20 mouse cellular contexts compared by ENCODE assay signal in the genomic region with DNA sequence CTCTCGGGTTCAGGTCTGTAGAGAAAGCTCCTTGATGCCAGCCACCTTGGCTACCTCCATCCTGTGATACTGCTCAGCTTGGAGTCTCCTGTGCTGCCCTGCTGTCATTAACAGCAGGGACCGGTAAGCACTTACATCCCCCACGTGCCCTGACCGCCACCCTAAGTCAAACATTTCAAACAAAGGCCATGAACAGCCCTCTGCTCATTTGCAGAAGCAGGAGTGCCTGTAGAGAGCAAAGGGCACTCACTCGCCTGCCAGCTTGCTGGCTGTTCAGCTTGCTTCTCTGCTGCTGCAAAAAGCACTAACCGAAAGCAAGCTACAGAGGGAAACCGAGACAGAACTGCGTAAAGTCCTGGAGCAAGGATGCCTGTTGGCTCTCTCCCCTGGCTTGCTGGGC.
DNase-seq lines count a peak whose midpoint lies in the region; ATAC-seq and TF ChIP-seq lines count a peak whose summit lies in the region.
"Had no signal": no experiment of that assay in that cellular context is flagged by ENCODE, and none has a peak within 500 bp of the region (broad histone marks: within the 10 kb centered on the region; RNA-seq: fewer than 3 reads in every experiment).

No protein-coding gene starts in this region.

- no peaks in the 10 kb centered on the region for H3K9me3 ChIP-seq in hindbrain, embryonic 13.5 days
- H3K9me3 ChIP-seq in hindbrain, embryonic 11.5 days (ENCODE audit: control insufficient read depth, low read length), result no peaks in the 10 kb centered on the region
- H3K9me3 ChIP-seq in midbrain, embryonic 10.5 days (replicated peaks), result no peaks in the 10 kb centered on the region
- no peaks in the 10 kb centered on the region for H3K9me3 ChIP-seq in midbrain, embryonic 14.5 days (ENCODE audit: control insufficient read depth, low read length)
- no peaks in the 10 kb centered on the region for H3K9me3 ChIP-seq in stomach, postnatal 0 days (ENCODE audit: control insufficient read depth, low read length)
- H3K9me3 ChIP-seq in forebrain, embryonic 10.5 days, result no peaks in the 10 kb centered on the region
- H3K9me3 ChIP-seq: heart, embryonic 15.5 days; hindbrain, embryonic 12.5 days; neural tube, embryonic 15.5 days had no signal

- H3K36me3 ChIP-seq in hindbrain, embryonic 13.5 days, result no peaks in the 10 kb centered on the region
- no peaks in the 10 kb centered on the region for H3K36me3 ChIP-seq in hindbrain, embryonic 11.5 days (ENCODE audit: control insufficient read depth, insufficient read depth, low read length)
- no peaks in the 10 kb centered on the region for H3K36me3 ChIP-seq in midbrain, embryonic 10.5 days
- no peaks in the 10 kb centered on the region for H3K36me3 ChIP-seq in midbrain, embryonic 14.5 days (ENCODE audit: control insufficient read depth, insufficient read depth, low read length)
- no peaks in the 10 kb centered on the region for H3K36me3 ChIP-seq in stomach, postnatal 0 days (ENCODE audit: control insufficient read depth, insufficient read depth, low read length)
- no peaks in the 10 kb centered on the region for H3K36me3 ChIP-seq in forebrain, embryonic 10.5 days (replicated peaks)
- H3K36me3 ChIP-seq: heart, embryonic 15.5 days; hindbrain, embryonic 12.5 days; neural tube, embryonic 15.5 days had no signal

- H3K4me1 ChIP-seq in hindbrain, embryonic 13.5 days (replicated peaks), result no peaks in the 10 kb centered on the region
- H3K4me1 ChIP-seq in hindbrain, embryonic 11.5 days (replicated peaks; ENCODE audit: control insufficient read depth, insufficient read depth, low read length), result no peaks in the 10 kb centered on the region
- peaks cover 9% of the 10 kb centered on the region; the same call in 1 of the 2 replicates for H3K4me1 ChIP-seq in midbrain, embryonic 10.5 days
- H3K4me1 ChIP-seq in midbrain, embryonic 14.5 days (ENCODE audit: control insufficient read depth, insufficient read depth, low read length), result no peaks in the 10 kb centered on the region
- no peaks in the 10 kb centered on the region for H3K4me1 ChIP-seq in stomach, postnatal 0 days (replicated peaks; ENCODE audit: control insufficient read depth, insufficient read depth)
- peaks cover 14% of the 10 kb centered on the region for H3K4me1 ChIP-seq in forebrain, embryonic 10.5 days
- H3K4me1 ChIP-seq: hindbrain, embryonic 12.5 days had no signal

- H3K9ac ChIP-seq in hindbrain, embryonic 13.5 days, result peak overlapping the region; percentile 35; the same call in 1 of the 2 replicates
- H3K9ac ChIP-seq in hindbrain, embryonic 11.5 days (ENCODE audit: low read depth, low read length), result no peak overlapping the region
- H3K9ac ChIP-seq in midbrain, embryonic 14.5 days (replicated peaks; ENCODE audit: low read length), result no peak overlapping the region
- no peak overlapping the region for H3K9ac ChIP-seq in stomach, postnatal 0 days (ENCODE audit: low read length)
- H3K9ac ChIP-seq: heart, embryonic 15.5 days; hindbrain, embryonic 12.5 days; neural tube, embryonic 15.5 days had no signal

- no peak for ATAC-seq in hindbrain, embryonic 13.5 days (ENCODE audit: low FRiP score)
- ATAC-seq in hindbrain, embryonic 11.5 days (ENCODE audit: low FRiP score), result no peak
- ATAC-seq in midbrain, embryonic 14.5 days (ENCODE audit: low FRiP score, low TSS enrichment), result no peak
- ATAC-seq in stomach, postnatal 0 days (ENCODE audit: low FRiP score, low TSS enrichment), result peak; percentile 71

- DNase-seq in hindbrain, embryonic 11.5 days (ENCODE audit: low spot score), result no peak
- no peak for DNase-seq in midbrain, embryonic 10.5 days (ENCODE audit: low spot score)
- DNase-seq in midbrain, embryonic 14.5 days, result no peak
- peak; percentile 32 for DNase-seq in large intestine, adult 2 months (ENCODE audit: low read depth, low spot score)
- DNase-seq in stomach, postnatal 0 days (ENCODE audit: low spot score), result peak; percentile 65
- DNase-seq in right cerebral cortex, adult 2 months (ENCODE audit: low spot score in 2 of 2), result no peak
- no peak for DNase-seq in forebrain, embryonic 10.5 days (ENCODE audit: extremely low spot score, low spot score)
- DNase-seq: adrenal gland, adult 8-10 months; cerebellum, adult 11 months; cerebellum, postnatal 25 days; gastrocnemius, adult 2 months; heart, adult 18-20 months; lung, adult 18-20 months; thymus, adult 18-20 months had no signal

- WGBS in hindbrain, embryonic 13.5 days, result 37% methylated on average over 8 of the region's 8 CpGs
- 38% methylated on average over 8 of the region's 8 CpGs for WGBS in hindbrain, embryonic 11.5 days
- WGBS in midbrain, embryonic 10.5 days, result 38% methylated on average over 8 of the region's 8 CpGs
- WGBS in midbrain, embryonic 14.5 days, result 36% methylated on average over 8 of the region's 8 CpGs
- 19% methylated on average over 8 of the region's 8 CpGs for WGBS in large intestine, adult 2 months
- 27% methylated on average over 8 of the region's 8 CpGs for WGBS in stomach, postnatal 0 days
- WGBS in forebrain, embryonic 10.5 days, result 42% methylated on average over 8 of the region's 8 CpGs

- TF ChIP-seq CTCF in stomach, postnatal 0 days (IDR thresholded peaks at IDR 0.05; ENCODE audit: low read depth), result no peak

- H3K4me2 ChIP-seq in hindbrain, embryonic 13.5 days, result no peak overlapping the region
- no peak overlapping the region for H3K4me2 ChIP-seq in hindbrain, embryonic 11.5 days (replicated peaks; ENCODE audit: low read depth, low read length)
- H3K4me2 ChIP-seq in midbrain, embryonic 14.5 days (ENCODE audit: low read length), result no peak overlapping the region
- no peak overlapping the region for H3K4me2 ChIP-seq in stomach, postnatal 0 days (replicated peaks; ENCODE audit: low read depth)
- H3K4me2 ChIP-seq: heart, embryonic 15.5 days; hindbrain, embryonic 12.5 days; neural tube, embryonic 15.5 days had no signal

- H3K27me3 ChIP-seq in hindbrain, embryonic 13.5 days, result 0 out of 2 replicates have a peak, but pooled peaks cover 8% of the 10 kb centered on the region
- no peaks in the 10 kb centered on the region for H3K27me3 ChIP-seq in hindbrain, embryonic 11.5 days (ENCODE audit: control insufficient read depth, insufficient read depth, low read length)
- no peaks in the 10 kb centered on the region; the same call in 1 of the 2 replicates for H3K27me3 ChIP-seq in midbrain, embryonic 10.5 days (ENCODE audit: low read depth, poor library complexity, severe bottlenecking)
- H3K27me3 ChIP-seq in midbrain, embryonic 14.5 days (ENCODE audit: control insufficient read depth, insufficient read depth, low read length), result no peaks in the 10 kb centered on the region
- H3K27me3 ChIP-seq in stomach, postnatal 0 days (ENCODE audit: control insufficient read depth, insufficient read depth, low read length), result no peaks in the 10 kb centered on the region
- H3K27me3 ChIP-seq in forebrain, embryonic 10.5 days (ENCODE audit: poor library complexity, severe bottlenecking), result no peaks in the 10 kb centered on the region; the same call in 1 of the 2 replicates
- H3K27me3 ChIP-seq: heart, embryonic 15.5 days had no signal

- TF ChIP-seq EP300 in stomach, postnatal 0 days (optimal IDR thresholded peaks at IDR 0.05), result no peak

- H3K27ac ChIP-seq in hindbrain, embryonic 13.5 days, result no peak overlapping the region
- H3K27ac ChIP-seq in hindbrain, embryonic 11.5 days (ENCODE audit: low read depth, low read length), result no peak overlapping the region
- H3K27ac ChIP-seq in midbrain, embryonic 10.5 days (replicated peaks), result peak overlapping the region; percentile 17; the same call in 1 of the 2 replicates
- H3K27ac ChIP-seq in midbrain, embryonic 14.5 days (replicated peaks; ENCODE audit: low read depth, low read length), result no peak overlapping the region
- no peak overlapping the region for H3K27ac ChIP-seq in stomach, postnatal 0 days (replicated peaks)
- H3K27ac ChIP-seq in forebrain, embryonic 10.5 days, result no peak overlapping the region
- H3K27ac ChIP-seq: gastrocnemius, adult 2 months; heart, embryonic 15.5 days; hindbrain, embryonic 12.5 days; kidney, postnatal 0 days; neural tube, embryonic 15.5 days had no signal

- H3K4me3 ChIP-seq in hindbrain, embryonic 13.5 days, result no peak overlapping the region
- H3K4me3 ChIP-seq in hindbrain, embryonic 11.5 days (ENCODE audit: low read depth, low read length), result no peak overlapping the region
- H3K4me3 ChIP-seq in midbrain, embryonic 10.5 days, result no peak overlapping the region
- H3K4me3 ChIP-seq in midbrain, embryonic 14.5 days (replicated peaks; ENCODE audit: low read depth, low read length), result no peak overlapping the region
- H3K4me3 ChIP-seq in stomach, postnatal 0 days (ENCODE audit: low read depth, low read length), result no peak overlapping the region
- no peak overlapping the region for H3K4me3 ChIP-seq in forebrain, embryonic 10.5 days
- H3K4me3 ChIP-seq: gastrocnemius, adult 2 months; heart, embryonic 15.5 days; hindbrain, embryonic 12.5 days; myocyte; neural tube, embryonic 15.5 days had no signal

Comparison
In these comparisons a context has a peak if more than half of its experiments do, and no peak if none do; other contexts are left out.
1. DNase-seq: peak in large intestine, adult 2 months (single experiment) and stomach, postnatal 0 days (single experiment); none in hindbrain, embryonic 11.5 days (single experiment), midbrain, embryonic 10.5 days (single experiment), midbrain, embryonic 14.5 days (single experiment), right cerebral cortex, adult 2 months (0 of 2) and forebrain, embryonic 10.5 days (single experiment).